Mouse (Mus musculus): ENCODE measurements around the gene Gsta3. TPM values are rescaled to one million over a fixed set of nuclear protein-coding genes. Genes with fewer than 3 reads are reported as not detected.
A peak's percentile ranks its signal among the peaks of the same experiment; 100 is the strongest.
"Not testable (repeated sequence)": the region's sequence is repeated elsewhere in the genome, so short reads cannot be mapped to it uniquely, and the experiment has no call there.

Gsta3 gene
- polyA plus RNA-seq (2014; fragmentation: Nextera tagmentation; extraction: Ambion mirVana) = 0.42 TPM in 1 of 2 replicates, not detected in the other

- ATAC-seq (ENCODE audit: low FRiP score) = no peak
These were observed at the start of gene Gsta3 for GRCm38 (mm10) chr1:21239911-21240898. Gsta3 (plus strand) TSS chr1:21240589.

GRCm38 (mm10) chr1:21206241-21206640, 34.1 kb upstream of the Gsta3 start:
- H3K27me3 ChIP-seq (ENCODE audit: control insufficient read depth, insufficient read depth, low read length) = no peaks in the 10 kb centered on the region
- H3K4me3 ChIP-seq (ENCODE audit: low read depth, low read length) = no peak overlapping the region
- H3K9ac ChIP-seq (ENCODE audit: low read length) = no peak overlapping the region
- H3K4me1 ChIP-seq (ENCODE audit: control insufficient read depth, insufficient read depth, low read length) = no peaks in the 10 kb centered on the region
- H3K36me3 ChIP-seq (ENCODE audit: control insufficient read depth, insufficient read depth, low read length) = no peaks in the 10 kb centered on the region
- H3K4me2 ChIP-seq = no peak overlapping the region
- H3K9me3 ChIP-seq (ENCODE audit: control insufficient read depth, low read length) = no peaks in the 10 kb centered on the region
- no peak overlapping the region for H3K27ac ChIP-seq (ENCODE audit: low read depth, low read length)
- 97% methylated on average over 1 of the region's 1 CpGs for WGBS
- ATAC-seq (ENCODE audit: low FRiP score) (no peak), DNase-seq (ENCODE audit: low spot score, missing footprints) (no peak)

More at GRCm38 (mm10) chr1:21239911-21240898, at the start of gene Gsta3:
- H3K27me3 ChIP-seq (ENCODE audit: control insufficient read depth, insufficient read depth, low read length) = no peaks in the 10 kb centered on the region
- no peak for DNase-seq (ENCODE audit: low spot score, missing footprints)
- H3K4me3 ChIP-seq (ENCODE audit: low read depth, low read length) = no peak within 1 kb of the TSS
- no peak within 1 kb of the TSS for H3K27ac ChIP-seq (ENCODE audit: low read depth, low read length)
- H3K9me3 ChIP-seq (ENCODE audit: control insufficient read depth, low read length) = no peaks in the 10 kb centered on the region
- 87% methylated on average over 8 of the region's 8 CpGs for WGBS
- no peaks in the 10 kb centered on the region for H3K36me3 ChIP-seq (ENCODE audit: control insufficient read depth, insufficient read depth, low read length)
- no peaks in the 10 kb centered on the region for H3K4me1 ChIP-seq (ENCODE audit: control insufficient read depth, insufficient read depth, low read length)
- no peak within 1 kb of the TSS for H3K4me2 ChIP-seq
- no peak within 1 kb of the TSS for H3K9ac ChIP-seq (ENCODE audit: low read length)

- H3K27ac ChIP-seq (ENCODE audit: low read depth, low read length); H3K4me2 ChIP-seq; H3K4me3 ChIP-seq (ENCODE audit: low read depth, low read length); DNase-seq (ENCODE audit: low spot score, missing footprints); H3K9me3 ChIP-seq (ENCODE audit: control insufficient read depth, low read length); H3K36me3 ChIP-seq (ENCODE audit: control insufficient read depth, insufficient read depth, low read length); H3K4me1 ChIP-seq (ENCODE audit: control insufficient read depth, insufficient read depth, low read length); H3K9ac ChIP-seq (ENCODE audit: low read length); H3K27me3 ChIP-seq (ENCODE audit: control insufficient read depth, insufficient read depth, low read length); ATAC-seq (ENCODE audit: low FRiP score): not testable (repeated sequence)
- WGBS = 27% methylated on average over 3 of the region's 3 CpGs
These were observed 26.9 kb upstream of the Gsta3 start for GRCm38 (mm10) chr1:21213537-21213936.

GRCm38 (mm10) chr1:21213991-21214692, 26.2 kb upstream of the Gsta3 start:
- ATAC-seq (ENCODE audit: low FRiP score); H3K27me3 ChIP-seq (ENCODE audit: control insufficient read depth, insufficient read depth, low read length); H3K4me1 ChIP-seq (ENCODE audit: control insufficient read depth, insufficient read depth, low read length); H3K9ac ChIP-seq (ENCODE audit: low read length); DNase-seq (ENCODE audit: low spot score, missing footprints); H3K9me3 ChIP-seq (ENCODE audit: control insufficient read depth, low read length); H3K4me3 ChIP-seq (ENCODE audit: low read depth, low read length); H3K4me2 ChIP-seq; H3K36me3 ChIP-seq (ENCODE audit: control insufficient read depth, insufficient read depth, low read length); H3K27ac ChIP-seq (ENCODE audit: low read depth, low read length): not testable (repeated sequence)
- 79% methylated on average over 6 of the region's 6 CpGs for WGBS

- Histone ChIP-seq H3K9ac (ENCODE audit: low read length) (peak within 1 kb of the TSS; percentile 86), H3K27me3 (ENCODE audit: control insufficient read depth, insufficient read depth, low read length) (no peaks in the 10 kb centered on the region), H3K9me3 (ENCODE audit: control insufficient read depth, low read length) (no peaks in the 10 kb centered on the region), H3K4me3 (ENCODE audit: low read depth, low read length) (peak within 1 kb of the TSS; percentile 60), H3K4me2 (peak within 1 kb of the TSS; percentile 56), H3K36me3 (ENCODE audit: control insufficient read depth, insufficient read depth, low read length) (no peaks in the 10 kb centered on the region), H3K4me1 (ENCODE audit: control insufficient read depth, insufficient read depth, low read length) (peaks cover 4% of the 10 kb centered on the region; the same call in 1 of the 2 replicates), H3K27ac (ENCODE audit: low read depth, low read length) (no peak within 1 kb of the TSS)
- whole genome bisulfite sequencing = under 1% methylated on average over 17 of the region's 17 CpGs
- ATAC-seq (ENCODE audit: low FRiP score) (peak; percentile 94), DNase-seq (ENCODE audit: low spot score, missing footprints) (peak; percentile 98)
These were observed 21.9 kb upstream of the Gsta3 start, which contains the start of gene Tmem14a for GRCm38 (mm10) chr1:21218489-21218919. Tmem14a (plus strand) TSS chr1:21218575.

GRCm38 (mm10) chr1:21227756-21228395, 12.5 kb upstream of the Gsta3 start:
- no peak for ATAC-seq (ENCODE audit: low FRiP score)
- H3K4me2 ChIP-seq = no peak overlapping the region
- DNase-seq (ENCODE audit: low spot score, missing footprints) = no peak
- H3K9ac ChIP-seq (ENCODE audit: low read length) = no peak overlapping the region
- H3K4me3 ChIP-seq (ENCODE audit: low read depth, low read length) = no peak overlapping the region
- no peaks in the 10 kb centered on the region for H3K27me3 ChIP-seq (ENCODE audit: control insufficient read depth, insufficient read depth, low read length)
- H3K27ac ChIP-seq (ENCODE audit: low read depth, low read length) = no peak overlapping the region
- H3K9me3 ChIP-seq (ENCODE audit: control insufficient read depth, low read length) = no peaks in the 10 kb centered on the region
- no peaks in the 10 kb centered on the region for H3K4me1 ChIP-seq (ENCODE audit: control insufficient read depth, insufficient read depth, low read length)
- WGBS = 92% methylated on average over 6 of the region's 6 CpGs
- no peaks in the 10 kb centered on the region for H3K36me3 ChIP-seq (ENCODE audit: control insufficient read depth, insufficient read depth, low read length)

- H3K9me3 ChIP-seq (ENCODE audit: control insufficient read depth, low read length); H3K27me3 ChIP-seq (ENCODE audit: control insufficient read depth, insufficient read depth, low read length); H3K4me2 ChIP-seq; ATAC-seq (ENCODE audit: low FRiP score); H3K4me3 ChIP-seq (ENCODE audit: low read depth, low read length); H3K27ac ChIP-seq (ENCODE audit: low read depth, low read length); H3K36me3 ChIP-seq (ENCODE audit: control insufficient read depth, insufficient read depth, low read length); DNase-seq (ENCODE audit: low spot score, missing footprints); H3K9ac ChIP-seq (ENCODE audit: low read length); H3K4me1 ChIP-seq (ENCODE audit: control insufficient read depth, insufficient read depth, low read length): not testable (repeated sequence)
- WGBS = 88% methylated on average over 15 of the region's 15 CpGs
These were observed 11.4 kb upstream of the Gsta3 start for GRCm38 (mm10) chr1:21228740-21229722.

- ATAC-seq (ENCODE audit: low FRiP score) (no peak), DNase-seq (ENCODE audit: low spot score, missing footprints) (no peak)
- H3K4me3 ChIP-seq (ENCODE audit: low read depth, low read length) = no peak overlapping the region
- H3K4me2 ChIP-seq = no peak overlapping the region
- 79% methylated on average over 2 of the region's 2 CpGs for WGBS
- no peaks in the 10 kb centered on the region for H3K4me1 ChIP-seq (ENCODE audit: control insufficient read depth, insufficient read depth, low read length)
- no peak overlapping the region for H3K9ac ChIP-seq (ENCODE audit: low read length)
- no peak overlapping the region for H3K27ac ChIP-seq (ENCODE audit: low read depth, low read length)
- no peaks in the 10 kb centered on the region for H3K27me3 ChIP-seq (ENCODE audit: control insufficient read depth, insufficient read depth, low read length)
- no peaks in the 10 kb centered on the region for H3K9me3 ChIP-seq (ENCODE audit: control insufficient read depth, low read length)
- H3K36me3 ChIP-seq (ENCODE audit: control insufficient read depth, insufficient read depth, low read length) = no peaks in the 10 kb centered on the region
These were observed 10.0 kb upstream of the Gsta3 start for GRCm38 (mm10) chr1:21230376-21230775.

Measured in midbrain, embryonic 11.5 days (tissue).